Mouse (Mus musculus): ENCODE results near the gene Ksr2. TPM values are rescaled to one million over a fixed set of nuclear protein-coding genes. Genes with fewer than 3 reads are reported as not detected.
"Not testable (repeated sequence)": the region's sequence is repeated elsewhere in the genome, so short reads cannot be mapped to it uniquely, and the experiment has no call there.

Gene Ksr2
- total RNA-seq, 2 experiments from 2014 or later, result 0.05 to 0.08 TPM

DNA sequence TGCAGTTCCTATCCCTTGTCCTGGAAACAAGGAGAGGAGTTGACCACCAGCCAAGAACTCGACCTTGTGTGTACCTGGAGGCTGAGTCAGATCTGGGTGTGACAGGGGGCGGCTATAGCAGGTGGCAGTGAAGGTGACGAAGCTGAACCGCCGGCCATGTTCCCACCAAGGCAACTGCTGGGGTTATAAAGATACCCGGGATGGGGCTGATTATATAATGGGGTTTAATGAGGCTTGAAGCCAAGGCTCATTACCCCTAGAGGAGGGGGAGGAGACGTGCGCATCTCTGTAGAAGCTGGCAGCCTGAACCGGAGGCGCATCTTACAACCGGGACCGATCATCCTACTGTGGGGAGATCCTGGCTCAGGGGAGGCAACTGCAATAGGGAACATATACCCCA lies 208.4 kb downstream of the Ksr2 start:
- no peak for DNase-seq

DNA sequence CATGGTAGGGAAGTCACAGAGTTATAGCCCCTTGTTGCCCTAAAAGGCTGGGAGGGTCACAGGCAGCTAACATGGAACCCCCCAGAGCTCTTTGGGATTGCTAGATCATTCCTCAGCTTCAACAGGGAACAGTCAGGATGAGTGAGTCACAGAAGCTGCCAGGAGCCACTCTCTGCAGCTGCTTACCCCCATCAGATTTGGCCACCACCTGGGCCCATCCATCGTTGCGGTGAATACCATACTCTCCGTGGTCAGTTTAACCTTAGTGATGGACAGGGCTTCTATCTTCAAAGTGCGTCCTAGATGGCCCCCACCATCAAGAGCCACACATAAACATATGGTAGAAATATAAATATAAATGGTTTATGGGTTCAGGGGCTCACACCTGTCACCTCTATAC lies 209.4 kb downstream of the Ksr2 start:
- DNase-seq, result not testable (repeated sequence)

DNA sequence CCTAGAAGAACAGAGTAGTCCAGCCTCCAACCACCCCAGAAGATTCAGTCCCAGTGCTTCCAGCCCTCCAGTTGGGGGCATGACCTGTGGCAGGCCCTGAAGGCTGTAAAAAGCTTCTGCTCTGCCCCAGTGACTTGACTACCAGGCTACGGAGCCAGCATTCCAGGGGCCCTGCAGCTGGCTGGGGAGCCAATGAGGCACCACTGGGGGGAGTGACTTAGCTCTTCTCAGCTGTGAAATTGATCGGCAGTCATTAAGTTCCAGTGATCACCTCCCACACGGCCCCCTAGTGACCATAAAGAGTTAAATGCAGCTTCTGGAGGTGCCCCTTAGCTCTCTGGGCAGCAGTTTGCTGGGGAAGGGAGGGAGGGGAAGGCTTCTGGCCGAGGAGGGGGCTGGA lies 213.1 kb downstream of the Ksr2 start:
- DNase-seq, result no peak

DNA sequence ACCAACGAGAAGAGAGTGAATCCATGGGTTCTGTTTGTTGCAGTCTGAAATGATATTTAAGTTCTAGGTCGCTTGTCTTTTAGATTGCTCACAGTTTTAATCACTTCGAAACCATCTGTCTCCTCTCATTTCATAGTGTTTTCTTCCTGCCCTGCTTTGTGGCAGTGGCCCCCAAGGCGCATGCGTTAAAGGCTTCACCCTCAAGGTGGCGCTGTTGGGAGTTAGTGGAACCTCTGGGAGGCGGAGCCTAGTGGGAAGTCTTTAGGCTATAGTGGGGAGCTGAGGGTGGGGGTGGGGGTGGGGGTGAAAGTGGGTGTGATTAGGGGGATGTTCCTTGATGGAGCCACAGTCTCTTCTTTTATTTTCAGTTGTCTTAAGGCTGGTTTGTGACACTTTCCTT lies 214.6 kb downstream of the Ksr2 start:
- no peak for DNase-seq

DNA sequence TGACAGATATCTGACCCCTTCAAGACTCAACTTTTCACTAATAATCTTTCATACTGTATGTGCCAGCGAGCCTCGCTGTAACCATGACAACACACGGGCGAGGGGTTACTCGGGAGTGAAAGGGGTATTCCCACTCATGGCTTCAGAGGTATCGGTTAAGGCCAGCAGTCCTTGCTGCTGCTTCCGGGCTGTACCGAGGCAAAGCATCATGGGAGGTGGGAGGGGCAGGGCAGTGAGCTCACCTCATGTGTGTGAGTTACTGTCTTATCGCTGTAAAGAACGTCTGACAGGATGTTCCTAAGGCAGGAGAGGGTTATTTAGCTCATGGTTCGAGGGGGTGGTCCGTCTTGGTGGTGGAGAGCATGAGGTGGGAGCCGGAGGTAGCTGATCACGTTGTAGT lies 215.8 kb downstream of the Ksr2 start:
- no peak for DNase-seq

DNA sequence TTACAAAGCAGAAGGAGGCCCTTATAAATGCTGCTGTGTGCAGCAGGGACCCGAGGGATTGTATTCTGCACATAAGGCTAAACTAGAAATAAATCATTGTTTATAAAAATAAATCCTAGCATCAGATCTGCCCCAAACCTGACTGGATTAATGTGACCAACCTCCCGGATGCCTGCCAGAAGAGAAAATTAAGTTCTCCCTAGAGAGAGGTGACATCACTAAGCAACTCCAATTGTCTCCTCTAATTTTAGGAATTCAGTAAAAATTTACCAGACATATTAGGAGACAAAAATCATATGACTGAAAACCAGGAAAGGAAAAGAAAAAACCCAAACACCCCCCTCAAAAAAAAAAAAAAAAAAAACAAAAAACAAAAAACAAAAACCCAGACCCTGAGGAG lies 221.4 kb downstream of the Ksr2 start:
- no peak for DNase-seq

DNA sequence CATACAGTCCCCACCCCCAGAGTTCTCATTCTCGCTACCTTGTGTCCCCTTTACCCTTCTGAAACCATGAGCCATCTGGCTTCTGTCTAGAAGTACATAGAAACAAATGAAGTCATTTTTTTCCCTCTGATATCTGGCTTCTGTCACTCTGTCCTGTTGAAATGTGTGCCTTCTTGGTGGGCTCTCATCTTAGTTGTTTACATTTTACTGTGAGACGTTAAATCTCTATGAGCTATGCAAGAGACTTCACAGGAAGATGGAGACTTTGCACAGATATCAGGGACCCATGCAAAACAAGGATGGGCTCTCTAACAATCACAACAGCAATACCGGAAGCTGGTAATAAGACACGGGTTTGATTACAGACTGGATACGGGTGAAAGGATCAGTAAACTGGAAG lies 222.0 kb downstream of the Ksr2 start:
- no peak for DNase-seq

DNA sequence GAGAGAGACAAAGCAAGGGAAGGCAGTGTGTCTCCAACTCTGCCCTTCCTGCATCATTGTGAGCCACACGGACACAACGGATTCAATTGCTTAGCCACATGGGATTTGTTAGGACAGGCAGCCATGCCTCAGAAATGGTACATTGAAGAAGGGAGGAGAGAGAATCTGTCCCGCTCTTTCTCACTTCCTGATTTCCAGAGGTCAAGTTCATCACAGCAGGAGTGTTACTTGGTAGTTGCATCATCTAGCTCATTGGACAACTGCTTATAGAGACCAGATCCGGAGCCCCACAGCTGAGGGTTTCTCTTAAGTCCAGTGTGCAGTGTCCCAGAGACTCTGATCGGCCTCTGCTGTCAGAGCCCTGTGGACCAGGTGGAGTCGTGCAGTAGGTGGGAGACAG lies 227.8 kb downstream of the Ksr2 start:
- DNase-seq, result no peak

DNA sequence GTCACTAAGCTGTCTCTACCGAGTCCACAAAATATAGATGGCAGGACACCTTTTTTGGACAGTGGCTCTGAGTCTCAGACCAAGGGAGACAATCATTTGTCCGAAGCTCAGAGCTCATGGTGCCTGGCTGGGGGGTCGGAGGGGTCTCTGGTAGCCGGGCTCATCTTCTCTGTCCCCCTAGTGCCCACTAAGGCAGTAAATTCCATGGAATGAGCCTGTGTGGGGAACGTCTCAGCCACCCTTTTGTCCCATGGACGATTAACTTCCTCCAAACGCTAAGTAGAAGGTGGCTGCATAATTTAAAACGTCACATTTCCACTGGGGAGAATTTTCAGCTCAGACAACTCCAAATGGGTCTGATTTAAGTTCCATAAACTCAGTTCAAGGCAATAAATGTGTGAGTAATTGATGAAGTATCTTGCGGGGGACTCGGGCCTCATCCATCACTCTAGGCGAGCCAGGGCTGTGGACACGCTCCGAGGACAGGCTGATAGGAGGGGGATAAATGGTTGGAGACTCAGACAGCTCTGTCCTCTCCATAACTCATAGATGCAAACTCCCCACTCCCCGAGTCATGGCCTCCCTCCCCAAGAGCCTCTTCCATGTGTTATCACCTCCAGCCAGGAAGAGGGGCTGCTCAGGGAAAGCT lies 237.6 kb downstream of the Ksr2 start:
- no peak for DNase-seq

DNA sequence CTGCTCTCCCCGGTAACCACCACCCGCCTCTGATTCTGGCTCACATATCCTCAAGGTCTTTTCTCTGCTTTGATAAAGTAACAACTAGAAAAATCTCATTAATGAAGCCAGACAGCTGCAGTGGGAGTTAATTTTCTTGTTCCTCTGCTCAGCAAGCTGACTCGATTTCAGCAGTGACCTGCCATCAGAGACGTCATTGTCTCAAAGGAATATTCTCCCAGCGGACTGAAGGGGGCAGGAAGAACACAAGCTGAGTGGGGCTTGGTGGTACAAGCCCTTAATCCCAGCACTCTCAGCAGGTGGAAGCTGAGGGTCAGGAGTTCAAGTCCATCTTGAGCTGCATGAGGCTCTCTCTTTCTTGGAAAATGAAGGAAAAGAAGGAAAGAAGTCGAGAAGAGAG lies 244.8 kb downstream of the Ksr2 start:
- no peak for DNase-seq

DNA sequence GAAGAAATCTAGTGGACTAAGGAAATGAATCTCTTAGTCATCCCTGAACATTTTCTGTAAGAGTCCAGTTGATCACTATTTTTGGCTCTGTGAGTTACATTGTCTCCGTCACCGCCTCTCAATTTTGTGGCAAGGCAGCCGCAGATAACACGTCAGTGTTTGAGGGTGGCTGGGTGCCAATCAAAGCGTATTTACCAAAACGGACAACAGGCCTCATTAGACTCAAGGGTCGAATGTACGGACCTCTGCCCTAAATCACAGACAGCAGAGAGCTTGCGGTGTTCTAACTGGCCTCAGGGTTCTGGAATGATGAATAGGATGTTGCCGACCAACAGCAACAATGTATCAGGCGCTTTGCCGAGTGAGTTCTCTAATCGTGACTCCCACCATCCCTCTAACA lies 245.8 kb downstream of the Ksr2 start:
- no peak for DNase-seq

DNA sequence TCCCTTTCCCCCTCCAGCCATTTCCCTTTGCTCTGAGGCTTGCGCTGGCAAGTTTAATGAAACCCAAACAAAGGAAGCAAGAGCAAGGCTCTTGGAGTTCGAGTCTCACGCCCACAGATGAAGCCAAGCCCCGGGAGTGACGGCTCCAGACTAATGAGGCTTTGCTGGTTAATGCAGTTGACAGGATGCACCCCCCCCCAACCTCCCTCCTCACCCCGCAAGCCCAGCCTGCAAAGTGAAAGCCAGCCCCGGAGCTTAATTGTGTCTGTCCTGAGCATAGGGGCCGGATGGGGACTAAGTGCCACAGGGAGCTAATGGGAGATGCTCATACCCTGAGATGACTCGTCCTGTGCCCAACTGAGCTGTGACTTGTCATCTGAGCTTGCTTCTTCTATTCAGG lies 251.4 kb downstream of the Ksr2 start:
- DNase-seq, result no peak

DNA sequence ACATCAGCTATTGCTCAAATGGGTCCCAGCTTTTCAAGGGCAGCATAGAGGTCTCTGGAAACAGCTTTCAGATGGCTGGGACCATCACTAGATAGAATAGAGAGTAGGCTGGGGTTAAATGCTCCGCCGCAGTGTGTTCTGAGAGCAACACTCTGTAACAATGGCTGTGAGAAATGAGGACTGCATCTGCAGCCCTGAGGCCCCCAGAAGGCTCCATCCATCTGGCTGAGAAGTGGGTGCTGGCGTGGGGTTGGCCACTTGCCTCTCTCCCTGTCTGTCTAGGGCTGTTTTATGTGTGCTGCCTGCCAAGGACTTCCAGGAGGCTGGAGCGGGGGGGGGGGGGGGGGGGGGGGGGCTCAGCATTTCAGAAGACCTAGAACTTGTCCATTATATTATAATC lies 253.5 kb downstream of the Ksr2 start:
- DNase-seq, result no peak

DNA sequence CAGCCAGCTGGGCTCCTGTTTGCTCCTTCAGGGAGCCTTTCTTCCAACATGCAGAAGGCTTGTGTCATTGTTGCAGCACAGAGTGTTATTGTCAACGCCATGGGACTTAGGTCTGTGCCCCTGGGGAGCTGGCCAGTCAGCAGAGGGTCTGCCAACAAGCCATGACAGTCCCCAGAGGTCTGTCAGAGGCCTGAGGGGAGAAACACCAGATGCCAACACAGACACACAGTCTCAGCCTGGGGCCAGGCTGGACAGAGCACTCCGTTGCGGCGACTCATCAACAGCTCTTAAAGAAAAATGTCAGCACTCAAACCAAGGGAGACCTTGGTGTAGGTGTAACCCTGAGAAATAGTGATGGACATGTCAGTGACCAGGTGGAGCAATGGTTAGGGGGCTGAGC lies 255.5 kb downstream of the Ksr2 start:
- no peak for DNase-seq

DNA sequence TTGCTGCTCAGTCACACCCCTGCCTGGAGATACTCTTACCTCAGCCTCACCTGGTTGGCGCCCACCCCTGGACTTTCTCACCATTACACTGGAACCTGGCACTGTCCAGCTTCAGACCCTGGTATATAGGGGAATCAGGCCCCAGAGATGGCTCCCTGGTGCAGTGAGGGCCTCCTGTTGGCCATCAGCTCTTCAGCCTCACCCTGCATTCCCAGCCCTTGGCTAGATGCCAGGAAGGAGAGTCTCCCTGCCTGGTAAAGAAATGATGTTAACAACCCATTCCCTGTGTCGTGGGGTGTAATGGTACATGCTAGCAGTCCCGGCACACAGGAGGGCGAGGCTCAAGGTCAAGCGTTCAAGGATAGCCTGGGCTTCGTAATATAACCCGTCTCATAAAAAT lies 256.0 kb downstream of the Ksr2 start:
- DNase-seq, result no peak

DNA sequence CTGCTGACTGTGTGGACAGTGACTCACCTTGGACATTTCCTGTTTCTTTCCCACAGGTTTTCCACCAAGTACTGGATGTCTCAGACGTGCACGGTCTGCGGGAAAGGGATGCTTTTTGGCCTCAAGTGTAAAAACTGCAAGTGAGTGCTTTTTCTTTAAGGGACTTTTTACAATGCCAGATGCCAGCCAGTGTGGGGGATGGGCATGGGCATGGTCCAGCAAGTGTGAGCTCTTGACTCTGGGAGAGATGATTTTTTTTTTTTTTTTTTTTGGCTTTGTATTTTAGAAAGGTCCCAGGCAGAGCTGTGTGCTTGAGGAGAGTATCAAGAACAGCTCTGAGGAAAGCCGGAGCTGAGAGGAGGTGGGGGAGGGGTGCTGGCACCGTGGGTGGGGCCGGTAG lies 257.6 kb downstream of the Ksr2 start:
- DNase-seq, result no peak

DNA sequence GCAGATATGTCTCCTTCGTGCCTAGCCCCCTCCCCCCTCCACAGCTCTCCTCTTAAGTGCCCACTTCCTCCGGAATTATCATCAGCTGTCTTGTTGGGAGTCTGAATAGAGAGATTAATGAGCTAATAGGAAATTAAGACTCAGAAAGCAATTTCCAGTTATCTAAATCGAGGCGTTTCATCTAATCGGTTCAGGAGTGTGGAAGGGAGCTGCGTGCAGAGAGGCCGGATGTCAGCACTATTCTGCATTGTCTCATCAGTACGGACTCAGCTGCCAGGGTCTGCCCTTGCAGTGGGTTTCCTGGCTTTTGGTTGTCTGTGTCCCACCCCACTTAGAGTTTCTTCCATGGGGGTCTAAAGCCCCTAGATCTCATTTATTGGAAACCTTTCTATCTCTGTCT lies 262.0 kb downstream of the Ksr2 start:
- DNase-seq, result no peak

DNA sequence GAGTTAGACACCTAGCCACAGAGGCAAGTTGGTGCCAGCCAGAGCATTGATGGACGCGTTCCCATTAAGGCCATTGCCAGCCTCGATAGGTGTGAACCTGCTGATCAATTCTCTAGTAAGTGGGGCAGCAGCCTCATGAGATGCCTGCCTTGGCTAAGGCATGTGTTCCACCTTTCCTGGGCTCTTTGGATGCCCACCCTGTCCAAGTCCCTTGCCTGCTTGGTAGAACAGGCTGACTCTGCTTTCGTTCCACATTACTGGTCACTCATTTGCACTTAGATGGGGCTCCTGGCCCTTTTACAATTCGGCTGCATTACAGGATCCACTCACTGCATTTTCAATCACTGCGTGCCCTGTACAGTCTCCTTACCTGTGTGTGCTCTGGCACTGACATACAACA lies 263.4 kb downstream of the Ksr2 start:
- DNase-seq, result no peak

DNA sequence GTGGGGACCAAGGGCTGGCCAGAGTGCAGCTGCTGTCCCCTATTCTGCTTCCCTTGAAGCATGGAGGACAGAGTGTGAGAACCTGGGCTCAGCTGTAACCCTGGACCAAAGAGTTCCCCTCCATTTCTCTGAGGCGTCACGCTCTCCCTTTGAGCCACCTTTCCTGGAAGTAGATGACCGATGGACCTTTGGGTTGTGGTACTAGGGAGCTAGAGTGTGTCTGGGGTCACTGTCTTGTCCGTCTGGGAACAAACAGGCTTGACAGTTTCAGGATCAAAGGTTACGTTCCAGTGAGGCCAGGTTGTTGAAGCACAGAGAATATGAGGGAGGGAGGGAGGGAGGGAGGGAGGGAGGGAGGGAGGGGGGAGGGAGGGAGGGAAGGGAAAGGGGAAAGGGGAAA lies 264.6 kb downstream of the Ksr2 start:
- DNase-seq, result no peak

DNA sequence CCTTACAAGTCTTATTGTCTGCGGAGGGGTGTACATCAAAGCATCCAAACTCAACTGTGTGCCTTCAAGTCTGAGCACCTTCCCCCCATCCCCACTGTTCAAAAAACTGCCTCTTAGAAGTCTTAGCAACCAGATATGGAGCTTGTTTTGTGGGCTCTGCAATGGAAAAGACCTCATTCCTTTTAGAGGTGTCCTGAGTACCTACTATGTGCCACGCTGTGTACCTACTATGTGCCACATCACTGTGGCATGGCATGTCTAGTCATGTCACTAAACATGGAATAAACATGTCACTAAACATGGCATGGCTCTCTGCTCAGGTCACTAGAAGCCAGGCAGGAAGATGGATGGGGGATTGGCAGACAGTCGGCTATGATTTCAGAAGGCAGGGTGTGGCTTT lies 268.4 kb downstream of the Ksr2 start:
- DNase-seq, result no peak

DNA sequence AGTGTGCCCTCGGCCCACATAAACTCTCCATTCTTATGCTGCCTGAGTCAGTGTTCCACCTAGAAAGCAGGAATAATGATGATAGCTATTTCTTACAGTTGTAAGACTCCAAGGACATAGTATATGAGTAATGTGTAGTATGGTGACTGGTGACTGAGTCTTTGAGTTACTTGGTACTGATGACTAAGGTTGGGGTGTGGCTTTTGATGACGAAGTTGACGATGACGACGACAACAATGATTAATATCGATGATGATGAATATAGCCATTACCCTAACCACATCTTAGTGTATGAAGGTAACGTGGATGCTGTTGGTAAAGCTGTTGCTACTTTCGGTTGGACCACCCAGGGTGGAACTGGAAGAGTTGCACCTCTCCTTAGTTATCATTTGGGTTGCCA lies 270.7 kb downstream of the Ksr2 start:
- no peak for DNase-seq

DNA sequence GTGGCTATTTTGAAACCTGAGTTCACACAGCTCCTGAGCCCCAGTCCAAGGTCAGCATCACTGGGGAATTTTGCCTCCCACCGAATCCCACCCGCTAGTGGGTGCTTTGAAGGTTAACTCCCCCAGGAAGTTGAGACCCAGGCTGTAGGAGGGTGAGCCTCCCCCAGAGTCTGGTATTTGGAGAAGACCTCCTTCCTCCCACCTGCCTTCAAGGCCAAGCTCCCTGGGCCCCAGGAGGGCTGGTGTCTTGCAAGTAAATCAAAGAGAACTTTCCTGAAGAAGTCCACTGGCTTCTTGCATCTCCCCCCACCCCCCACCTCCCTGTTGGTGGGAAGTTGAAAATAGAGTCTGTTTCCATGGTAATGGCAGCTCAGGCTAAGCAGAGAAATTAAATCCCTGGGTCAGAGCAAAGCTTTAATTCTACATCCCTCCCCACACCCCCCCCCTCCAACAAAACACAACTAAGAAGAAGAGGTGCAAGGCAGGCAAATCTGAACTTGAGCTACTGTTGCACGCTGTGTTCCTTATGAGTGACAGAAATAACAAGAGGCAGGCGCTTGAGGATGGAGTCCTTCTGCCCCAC lies 274.1 kb downstream of the Ksr2 start:
- DNase-seq, result no peak

DNA sequence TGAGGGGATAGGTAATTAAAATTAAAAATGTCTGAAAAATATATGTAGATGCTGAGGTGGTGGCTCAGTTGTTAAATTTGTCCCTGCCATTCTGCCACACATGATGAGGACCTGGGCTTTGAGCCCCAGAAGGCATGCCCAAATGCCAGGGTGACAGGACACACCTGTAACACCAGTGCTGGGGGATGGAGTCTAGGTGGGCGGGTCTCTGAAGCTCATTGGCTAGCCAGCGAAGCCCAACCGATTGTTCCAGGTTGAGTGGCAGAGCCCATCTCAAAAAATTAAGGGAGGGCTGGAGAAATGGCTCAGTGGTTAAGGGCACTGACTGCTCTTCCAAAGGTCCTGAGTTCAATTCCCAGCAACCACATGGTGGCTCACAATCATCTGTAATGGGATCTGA lies 274.9 kb downstream of the Ksr2 start:
- DNase-seq, result no peak

DNA sequence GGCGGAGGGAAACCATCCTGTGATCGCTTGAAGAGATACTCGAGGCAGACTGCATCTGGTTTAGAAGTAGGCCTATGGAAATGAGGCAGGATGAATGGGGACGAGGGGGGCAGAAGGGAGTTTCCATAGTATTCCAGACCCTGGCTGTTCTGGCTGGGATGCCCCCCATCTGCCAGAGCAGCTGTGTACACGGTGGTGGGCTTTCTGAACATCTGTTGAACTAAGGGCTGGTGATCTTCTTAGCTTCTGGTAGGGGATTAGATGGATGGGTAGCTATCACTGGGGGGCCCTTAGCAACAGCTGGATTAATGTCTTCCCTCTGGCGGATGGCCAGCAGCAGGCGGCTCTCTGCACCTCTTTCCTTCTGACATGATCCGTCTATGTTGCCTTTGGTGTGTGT lies 276.0 kb downstream of the Ksr2 start:
- no peak for DNase-seq

DNA sequence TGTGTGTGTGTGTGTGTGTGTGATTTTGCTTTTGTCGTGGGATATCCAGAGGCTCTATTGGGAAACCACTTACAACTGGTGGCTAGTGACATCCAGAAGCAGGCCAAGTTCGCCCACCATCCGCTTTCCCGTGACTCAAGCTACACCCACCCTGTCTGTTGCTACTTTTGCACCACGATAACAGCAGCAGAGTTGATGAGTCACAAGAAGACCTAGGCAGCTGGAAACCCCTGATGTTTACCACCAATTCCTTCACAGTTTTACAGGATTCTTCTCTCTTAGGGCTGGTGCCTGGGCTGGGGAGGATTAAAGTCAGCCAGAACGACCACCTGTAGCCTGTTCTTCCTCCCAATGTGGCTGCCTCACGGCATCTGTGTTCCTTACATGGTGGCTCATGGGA lies 277.5 kb downstream of the Ksr2 start:
- no peak for DNase-seq

All from gastrocnemius, postnatal 25 days (tissue).